Mouse (Mus musculus) Patski (cell line): ENCODE measurements around the gene Sox11. TPM values are rescaled to one million over a fixed set of nuclear protein-coding genes. Genes with fewer than 3 reads are reported as not detected.

Source experiments
- ATAC-seq: fragments of 100-300 bp; one replicate; pipeline ENCODE4 v1.8.0; 2021
- CTCF ChIA-PET: fragments of 350-600 bp; sonication (Branson Sonifier 250); formaldehyde crosslinking; loops from one replicate; lab custom pipeline; 2022; ENCODE audit warnings: inconsistent platforms; lab: Charles Lee
- POLR2A ChIA-PET: fragments of 350-600 bp; sonication (Branson Sonifier 250); formaldehyde crosslinking; loops from one replicate; lab custom pipeline; 2022; ENCODE audit warnings: antibody characterized with exemption, inconsistent platforms; lab: Charles Lee
- DNase-seq: peaks from one replicate; pipeline ENCODE4 v3.0.0-alpha.2; 2011; ENCODE audit warnings: low read depth, low spot score
- H3K27me3 ChIP-seq: fragments of 371-371 bp; one replicate; pipeline ENCODE4 v1.5.1; 2021
- CTCF ChIP-seq: fragments of 100-300 bp; IDR thresholded peaks from one replicate; pipeline ENCODE4 v1.5.1; 2021
- in situ Hi-C: fragments of 300-500 bp; cut with MboI; formaldehyde crosslinking; loops from 3 replicates; pipeline ENCODE4 v1.11.1; 2018; ENCODE audit warnings: low pct_unique_long_range_greater_than_20kb, mixed read lengths
- polyA plus RNA-seq: library from polyadenylated mRNA; unstranded; gene quantifications from one replicate; pipeline ENCODE4 v1.2.3, GENCODE M21; 2021

Gene Sox11
- polyA plus RNA-seq, 1 experiment from 2014 or later: 21.2 TPM

- CTCF ChIA-PET: no interaction called here
- ATAC-seq (no peak), DNase-seq (no peak)
- no peak for TF ChIP-seq CTCF
- POLR2A ChIA-PET: interaction anchor here (0.5 kb wide), 1 partner anchor 167 kb away, joined by 3 read pairs; no protein-coding TSS in a partner anchor
- in situ Hi-C loops: no loop called here
- no peaks in the 10 kb centered on the region for H3K27me3 ChIP-seq
Observed at GRCm38 (mm10) chr12:27336801-27337200, 5.6 kb downstream of the Sox11 start.

- DNase-seq (no peak), ATAC-seq (no peak)
- ChIA-PET POLR2A (interaction anchor here (0.5 to 0.7 kb wide), 2 partner anchors 168 to 385 kb away, joined by 3 to 4 read pairs; no protein-coding TSS in a partner anchor), CTCF (no interaction called here)
- in situ Hi-C loops: no loop called here
- no peaks in the 10 kb centered on the region for H3K27me3 ChIP-seq
- TF ChIP-seq CTCF: no peak
Observed at GRCm38 (mm10) chr12:27336336-27336735, 6.0 kb downstream of the Sox11 start.

DNA sequence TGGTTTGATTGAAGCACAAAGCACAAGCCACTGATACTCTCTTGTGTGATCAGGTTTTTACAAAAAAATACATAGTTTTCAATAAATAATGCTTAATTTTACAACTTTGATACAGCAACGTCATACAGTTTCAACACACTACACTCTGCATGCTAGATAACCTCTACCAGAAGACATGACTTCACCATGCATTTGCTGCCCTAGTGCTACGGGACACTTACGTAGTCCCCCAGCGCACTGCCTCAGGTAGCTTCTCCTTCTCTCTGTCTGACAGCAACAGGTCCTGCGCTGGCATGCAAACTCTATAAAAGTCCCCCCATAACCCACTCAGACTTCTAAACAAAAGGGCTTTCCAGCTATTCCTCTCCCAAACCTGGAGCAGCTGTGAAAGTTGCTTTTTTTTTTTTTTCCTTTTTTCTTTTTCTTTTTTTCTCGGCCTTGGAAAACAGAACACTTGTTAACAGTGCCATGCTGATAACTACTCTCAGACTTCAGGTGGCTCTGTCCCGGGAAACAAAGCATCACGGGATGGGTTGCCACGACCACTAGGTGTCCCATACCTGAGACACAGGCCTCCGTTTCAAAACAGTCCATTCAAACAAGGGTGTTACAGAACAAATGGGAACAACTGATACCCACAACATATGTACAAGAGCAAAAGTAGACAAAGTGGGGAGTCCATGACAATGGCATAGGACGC is 6.9 kb downstream of the Sox11 start:
- ChIA-PET CTCF (no interaction called here), POLR2A (interaction anchor here (0.6 to 0.9 kb wide), 3 partner anchors 201 to 805 kb away, joined by 3 to 4 read pairs (median 3); no protein-coding TSS in a partner anchor)
- ATAC-seq: no peak
- TF ChIP-seq CTCF: no peak
- no peak for DNase-seq
- no peaks in the 10 kb centered on the region for H3K27me3 ChIP-seq
- in situ Hi-C loops: no loop called here

DNA sequence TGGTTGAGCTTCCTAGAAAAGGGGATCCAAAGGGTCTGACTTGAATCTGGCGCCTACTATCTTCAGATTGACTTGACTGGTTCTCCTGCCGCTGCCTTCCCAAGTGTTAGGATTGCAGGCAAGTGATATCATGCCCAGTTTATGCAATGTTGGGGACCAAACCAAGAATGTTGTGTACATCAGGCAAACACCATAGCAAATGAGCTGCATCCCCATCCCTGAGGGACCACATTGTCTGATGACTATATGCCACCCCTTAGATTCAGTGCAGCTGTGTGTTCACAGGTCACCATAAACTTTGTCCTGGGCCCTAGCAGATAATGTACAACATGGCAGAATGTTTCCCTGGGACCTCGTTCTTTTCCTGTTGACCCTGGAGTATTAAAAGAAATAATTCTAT is 8.8 kb downstream of the Sox11 start:
- ChIA-PET POLR2A (no interaction called here), CTCF (no interaction called here)
- no peak for DNase-seq
- in situ Hi-C loops: no loop called here
- ATAC-seq: no peak
- TF ChIP-seq CTCF: no peak
- no peaks in the 10 kb centered on the region for H3K27me3 ChIP-seq

DNA sequence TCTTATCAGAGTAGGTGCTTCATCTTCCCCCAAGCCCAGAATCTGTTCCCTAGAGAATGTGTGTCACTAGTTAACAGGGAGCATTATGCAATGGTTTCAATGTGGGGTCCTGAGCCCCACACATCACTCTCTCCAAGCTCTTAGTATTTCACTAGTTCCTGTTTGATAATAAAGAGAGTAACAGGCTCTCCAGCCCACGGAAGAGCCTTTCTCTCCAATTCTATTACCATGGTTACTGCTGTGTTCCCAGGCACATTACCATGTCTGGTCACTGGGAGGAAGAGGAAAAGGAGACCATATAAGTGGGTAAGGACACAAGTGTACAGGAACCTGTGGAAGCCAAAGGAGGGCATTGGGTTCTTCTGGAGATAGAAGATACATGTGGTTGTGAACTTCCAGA is 19.0 kb downstream of the Sox11 start:
- no peak for TF ChIP-seq CTCF
- ChIA-PET POLR2A (no interaction called here), CTCF (no interaction called here)
- no peaks in the 10 kb centered on the region for H3K27me3 ChIP-seq
- ATAC-seq (no peak), DNase-seq (no peak)
- in situ Hi-C loops: loop anchor here (10.0 kb wide), 1 partner anchor 589 kb away; no protein-coding TSS in a partner anchor

DNA sequence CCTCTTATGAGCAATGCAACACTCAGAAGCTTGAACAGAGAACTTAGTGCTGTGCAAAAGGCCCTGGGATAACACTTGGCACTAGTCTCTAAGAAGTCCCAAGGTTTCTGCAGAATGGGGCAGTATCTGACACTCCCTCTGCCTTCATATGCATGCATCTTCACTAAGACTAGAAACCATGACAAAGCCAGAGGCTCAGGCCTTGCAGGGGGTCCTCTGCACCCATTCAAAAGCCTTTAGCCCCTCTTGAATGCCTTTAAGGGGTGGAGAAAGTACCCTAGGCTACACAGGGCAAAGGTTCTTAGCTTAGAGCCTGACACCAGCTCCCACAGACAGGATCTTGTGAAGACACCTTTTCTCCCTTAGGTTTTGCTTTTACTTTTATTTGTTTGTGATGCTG is 21.7 kb downstream of the Sox11 start:
- TF ChIP-seq CTCF: no peak
- DNase-seq (no peak), ATAC-seq (no peak)
- ChIA-PET CTCF (no interaction called here), POLR2A (no interaction called here)
- H3K27me3 ChIP-seq: no peaks in the 10 kb centered on the region
- in situ Hi-C loops: loop anchor here (10.0 kb wide), 1 partner anchor 586 kb away; no protein-coding TSS in a partner anchor

DNA sequence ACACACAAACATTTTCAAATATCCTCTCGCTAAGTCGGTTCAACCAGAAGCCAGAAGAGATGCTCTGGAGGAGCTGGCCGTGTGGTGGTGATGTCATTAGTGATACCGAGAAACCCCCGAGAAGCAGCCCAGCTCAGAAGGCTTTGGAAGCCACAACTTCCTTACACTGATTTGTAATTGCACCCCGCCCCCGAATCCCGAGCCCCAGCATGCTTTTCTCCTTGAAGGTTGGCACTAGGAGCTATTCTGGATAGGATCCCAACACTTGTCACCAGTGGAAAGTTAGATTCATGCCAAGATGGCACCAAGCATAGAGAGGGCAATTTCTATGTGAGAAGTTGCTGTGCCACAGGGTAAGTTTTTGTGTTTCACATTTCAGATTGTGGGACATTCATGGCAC is 29.4 kb downstream of the Sox11 start:
- no peaks in the 10 kb centered on the region for H3K27me3 ChIP-seq
- ATAC-seq: no peak
- in situ Hi-C loops: no loop called here
- CTCF ChIA-PET: interaction anchor here (1.0 kb wide), 1 partner anchor 18 kb away, joined by 3 read pairs; no protein-coding TSS in a partner anchor
- POLR2A ChIA-PET: no interaction called here
- no peak for DNase-seq
- no peak for TF ChIP-seq CTCF

GRCm38 (mm10) chr12:27311854-27312466 is 30.4 kb downstream of the Sox11 start:
- ATAC-seq: no peak
- CTCF ChIA-PET: interaction anchor here (0.6 to 0.9 kb wide), 2 partner anchors 16 to 587 kb away, joined by 3 to 4 read pairs; no protein-coding TSS in a partner anchor
- H3K27me3 ChIP-seq: no peaks in the 10 kb centered on the region
- no peak for DNase-seq
- no peak for TF ChIP-seq CTCF
- POLR2A ChIA-PET: no interaction called here
- in situ Hi-C loops: no loop called here

DNA sequence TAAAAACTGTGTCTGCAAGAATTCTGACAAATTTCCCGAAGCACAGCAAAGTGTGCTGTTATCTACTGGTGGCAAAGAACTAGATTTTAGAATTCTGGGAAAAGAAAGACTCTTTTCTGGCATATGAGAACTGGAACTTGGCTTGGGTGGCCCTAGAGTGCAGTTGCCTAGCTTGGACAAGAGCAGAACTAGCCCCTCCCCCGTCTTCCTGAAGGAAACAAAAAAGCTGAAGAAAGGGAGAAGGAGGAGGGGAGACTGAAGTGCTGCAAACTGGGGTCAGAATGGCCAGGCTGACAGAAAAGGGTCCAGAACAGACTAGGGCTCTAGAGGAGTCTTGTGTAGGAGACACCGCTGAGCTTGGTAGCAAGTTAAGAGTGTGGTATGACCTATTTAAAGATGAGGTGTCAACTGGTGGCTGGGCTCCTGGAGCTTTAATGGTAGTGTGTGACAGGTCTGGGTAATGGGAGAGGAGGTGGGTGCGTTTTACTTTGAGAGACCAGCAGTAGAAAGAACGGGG is 31.0 kb downstream of the Sox11 start:
- H3K27me3 ChIP-seq: no peaks in the 10 kb centered on the region
- TF ChIP-seq CTCF: no peak
- ATAC-seq (no peak), DNase-seq (no peak)
- CTCF ChIA-PET: interaction anchor here (0.6 to 0.9 kb wide), 2 partner anchors 17 to 586 kb away, joined by 3 to 4 read pairs; no protein-coding TSS in a partner anchor
- POLR2A ChIA-PET: no interaction called here
- in situ Hi-C loops: no loop called here

- H3K27me3 ChIP-seq: no peaks in the 10 kb centered on the region
- in situ Hi-C loops: no loop called here
- ChIA-PET POLR2A (no interaction called here), CTCF (no interaction called here)
- no peak for DNase-seq
- ATAC-seq: no peak
- TF ChIP-seq CTCF: no peak
Observed at GRCm38 (mm10) chr12:27310703-27311102, 31.7 kb downstream of the Sox11 start.

DNA sequence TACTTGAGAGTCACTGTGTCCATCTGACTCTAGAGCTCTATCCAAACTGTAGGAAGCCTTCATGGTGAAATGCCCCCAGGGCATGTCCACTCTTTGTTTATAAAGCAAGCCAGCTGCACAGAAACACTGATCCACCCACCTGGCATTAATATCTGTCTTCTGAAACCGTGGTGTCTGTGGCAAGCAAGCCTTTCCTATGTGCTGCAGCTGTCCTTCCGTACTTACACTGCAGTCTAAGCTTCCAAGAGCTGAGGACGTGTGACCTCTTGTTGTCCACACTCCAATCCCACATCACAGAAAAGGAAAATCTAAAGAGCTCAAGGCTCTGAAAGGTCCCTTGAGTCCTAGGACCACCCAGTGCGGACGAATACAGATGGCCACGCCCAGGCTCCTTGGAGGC is 32.4 kb downstream of the Sox11 start:
- no peak for TF ChIP-seq CTCF
- in situ Hi-C loops: no loop called here
- DNase-seq (no peak), ATAC-seq (no peak)
- H3K27me3 ChIP-seq: no peaks in the 10 kb centered on the region
- CTCF ChIA-PET: interaction anchor here (0.6 kb wide), 1 partner anchor 11 kb away, joined by 3 read pairs; no protein-coding TSS in a partner anchor
- POLR2A ChIA-PET: no interaction called here
